8 mouse cellular contexts compared by ENCODE assay signal in genomic region chr8:70609849-70610795, GRCm38 (mm10). TPM values are rescaled to one million over a fixed set of nuclear protein-coding genes. Genes with fewer than 3 reads are reported as not detected.
DNase-seq lines count a peak whose midpoint lies in the region; ATAC-seq lines count a peak whose summit lies in the region.

No protein-coding gene starts in this region.

- H3K27ac ChIP-seq in hindbrain, embryonic 12.5 days = peak overlapping the region; percentile 95

- no peaks in the 10 kb centered on the region for H3K9me3 ChIP-seq in hindbrain, embryonic 12.5 days (replicated peaks)

- 1% methylated on average over 43 of the region's 45 CpGs for WGBS in hindbrain, embryonic 12.5 days

- peaks cover 57% of the 10 kb centered on the region for H3K4me1 ChIP-seq in hindbrain, embryonic 12.5 days

- H3K9ac ChIP-seq in hindbrain, embryonic 12.5 days = peak overlapping the region; percentile 61

- DNase-seq in MN1 (ENCODE audit: low spot score) = peak; percentile 95
- peak; percentile 67 for DNase-seq in cerebellum, adult 9-11 months
- peak; percentile 83 to 90 for DNase-seq in frontal cortex, postnatal 10 days (ENCODE audit: low spot score in 2 of 2)
- peak; percentile 73 to 79 for DNase-seq in layer of hippocampus, postnatal 36 days
- peak; percentile 98 for DNase-seq in lung, postnatal 36 days
- peak; percentile 86 for DNase-seq in retina, embryonic 14.5 days (ENCODE audit: low spot score)
- DNase-seq in thymus, postnatal 4 days = peak; percentile 85

- peak overlapping the region; percentile 40 for H3K4me3 ChIP-seq in hindbrain, embryonic 12.5 days

- peak overlapping the region; percentile 89 for H3K4me2 ChIP-seq in hindbrain, embryonic 12.5 days (replicated peaks)

- peak; percentile 41 for ATAC-seq in hindbrain, embryonic 12.5 days (ENCODE audit: low FRiP score)

- H3K36me3 ChIP-seq in hindbrain, embryonic 12.5 days = no peaks in the 10 kb centered on the region

- H3K27me3 ChIP-seq in hindbrain, embryonic 12.5 days = no peaks in the 10 kb centered on the region

RNA-seq across cellular contexts. Expression of gene Ssbp4, which starts 1.4 kb away (rescaled TPM):
- 141 and 143 TPM in 2 replicates for polyA plus RNA-seq in hindbrain, embryonic 12.5 days (2016; fragmentation: Nextera tagmentation; extraction: Ambion mirVana)
- 100 to 1,000 TPM; 276 to 279 TPM for total RNA-seq in layer of hippocampus, postnatal 36 days (2021)

RNA-seq across cellular contexts. Expression of gene Lrrc25, which starts 5.8 kb away (rescaled TPM):
- polyA plus RNA-seq in hindbrain, embryonic 12.5 days (2016; fragmentation: Nextera tagmentation; extraction: Ambion mirVana) = 0.79 and 1.1 TPM in 2 replicates
- total RNA-seq in layer of hippocampus, postnatal 36 days (2021) = 1 to 10 TPM in 1 of 2 experiments, under 1 TPM in 1; 0.33 to 1.0 TPM

RNA-seq across cellular contexts. Expression of gene Isyna1, which starts 15.9 kb away (rescaled TPM):
- polyA plus RNA-seq in hindbrain, embryonic 12.5 days (2016; fragmentation: Nextera tagmentation; extraction: Ambion mirVana) = 128 and 138 TPM in 2 replicates
- 10 to 100 TPM; 42.9 to 54.3 TPM for total RNA-seq in layer of hippocampus, postnatal 36 days (2021)

RNA-seq across cellular contexts. Expression of gene Gdf15, which starts 22.1 kb away (rescaled TPM):
- polyA plus RNA-seq in hindbrain, embryonic 12.5 days (2016; fragmentation: Nextera tagmentation; extraction: Ambion mirVana) = 0.15 and 0.17 TPM in 2 replicates
- total RNA-seq in layer of hippocampus, postnatal 36 days (2021) = not detected

RNA-seq across cellular contexts. Expression of gene Pgpep1, which starts 50.1 kb away (rescaled TPM):
- polyA plus RNA-seq in hindbrain, embryonic 12.5 days (2016; fragmentation: Nextera tagmentation; extraction: Ambion mirVana) = 101 and 125 TPM in 2 replicates
- 10 to 100 TPM; 23.1 TPM for total RNA-seq in layer of hippocampus, postnatal 36 days (2021)

Comparison
In these comparisons a context has a peak if more than half of its experiments do, and no peak if none do; other contexts are left out.
1. Peak in every context shown above with its lines: DNase-seq, ATAC-seq, H3K4me3 ChIP-seq and H3K27ac ChIP-seq.